Mouse (Mus musculus): ENCODE data around the gene Ppie. TPM values are rescaled to one million over a fixed set of nuclear protein-coding genes. Genes with fewer than 3 reads are reported as not detected.

Gene Ppie
- total RNA-seq (2014; fragmentation: Nextera tagmentation): 39.3 and 43.7 TPM in 2 replicates
- 70.7 and 78.8 TPM in 2 replicates for total RNA-seq (2017)
- polyA plus RNA-seq (2012): 10.3 and 17.3 TPM in 2 replicates

DNA sequence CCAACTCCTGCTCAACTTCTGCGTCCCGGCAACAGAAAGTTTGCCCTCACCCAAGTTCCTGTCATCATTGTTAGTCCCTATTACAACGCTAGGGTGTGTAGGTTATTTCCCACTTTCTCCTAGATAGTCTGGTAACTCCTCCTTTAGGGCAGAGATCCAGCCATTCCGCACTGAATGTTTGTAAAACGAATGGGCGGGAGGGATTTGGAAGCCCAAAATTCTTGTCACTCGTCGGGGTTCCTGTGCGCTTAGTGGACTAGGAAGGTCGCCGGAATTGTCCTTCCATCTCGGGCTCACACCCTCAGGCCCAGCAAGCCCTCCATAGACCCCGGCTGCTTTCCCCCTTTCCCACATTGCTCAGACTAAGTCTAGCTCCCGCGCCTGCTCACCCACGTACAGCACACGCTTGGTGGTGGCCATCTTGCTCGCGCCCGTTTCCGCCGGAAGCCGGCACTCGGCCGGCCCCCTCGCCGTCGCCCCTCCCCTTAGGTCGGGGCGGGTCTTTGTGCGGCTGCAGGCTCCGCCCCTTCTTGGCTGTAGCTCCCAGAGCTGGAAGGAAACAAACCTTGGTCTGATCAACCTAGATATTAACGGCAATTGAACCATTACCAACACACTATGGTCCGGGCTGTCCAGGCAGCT lies at the start of gene Ppie:
Gene Ppie, minus strand, starts transcription at position 439 of the 642 bp plus-strand sequence.
- Histone ChIP-seq H3K9me3 (replicated peaks) (no peaks in the 10 kb centered on the region), H3K4me3 (ENCODE audit: low read depth, low read length) (peak within 1 kb of the TSS; percentile 79), H3K27me3 (ENCODE audit: insufficient read depth, low read length) (peaks cover 2% of the 10 kb centered on the region; the same call in 1 of the 2 replicates), H3K4me1 (ENCODE audit: insufficient read depth, low read depth, low read length) (peaks cover 23% of the 10 kb centered on the region), H3K36me3 (replicated peaks) (peaks cover 33% of the 10 kb centered on the region)
- ATAC-seq (ENCODE audit: extremely low read depth, insufficient number of reproducible peaks, low FRiP score, poor library complexity, severe bottlenecking) (peak; percentile 89), DNase-seq (ENCODE audit: low spot score) (peak; percentile 89)
- TF ChIP-seq GATA2 (IDR thresholded peaks at IDR 0.05; ENCODE audit: borderline replicate concordance, low read depth, low read length) (no peak), POLR2AphosphoS5 (IDR thresholded peaks at IDR 0.05; ENCODE audit: insufficient replicate concordance, low read depth, low read length) (no peak), CTCF (IDR thresholded peaks at IDR 0.05; ENCODE audit: low read depth, low read length) (no peak), GATA1 (IDR thresholded peaks at IDR 0.05; ENCODE audit: borderline replicate concordance, low read length) (no peak)

DNA sequence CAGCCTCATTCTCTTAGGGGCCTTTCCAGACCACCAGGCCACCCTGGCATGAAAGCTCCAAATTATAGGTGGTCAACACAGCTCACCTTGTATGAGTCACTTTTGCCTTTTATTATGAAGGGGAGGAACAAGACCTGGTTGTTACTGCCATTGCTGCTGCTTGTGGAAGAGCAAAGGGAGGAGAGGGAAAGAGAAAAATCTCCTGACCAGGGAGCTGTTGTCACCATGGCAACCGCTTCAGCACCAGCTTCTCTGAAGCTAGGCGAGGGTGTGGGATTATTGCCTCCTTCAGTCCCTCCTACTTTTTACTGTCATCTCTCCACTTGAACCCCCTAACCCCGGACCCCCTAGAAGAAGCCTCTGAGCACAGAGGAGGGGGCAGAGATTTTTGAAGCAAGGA lies 45.1 kb upstream of the Ppie start:
- no peak overlapping the region for H3K4me3 ChIP-seq (ENCODE audit: low read depth, low read length)
- TF ChIP-seq GATA1 (IDR thresholded peaks at IDR 0.05; ENCODE audit: borderline replicate concordance, low read length) (no peak), CTCF (IDR thresholded peaks at IDR 0.05; ENCODE audit: low read depth, low read length) (no peak), POLR2AphosphoS5 (IDR thresholded peaks at IDR 0.05; ENCODE audit: insufficient replicate concordance, low read depth, low read length) (no peak), GATA2 (IDR thresholded peaks at IDR 0.05; ENCODE audit: borderline replicate concordance, low read depth, low read length) (no peak), TAL1 (conservative IDR thresholded peaks at IDR 0.05; ENCODE audit: low read depth, low read length) (no peak)
- H3K4me1 ChIP-seq (ENCODE audit: insufficient read depth, low read depth, low read length): no peaks in the 10 kb centered on the region
- DNase-seq (ENCODE audit: low spot score): no peak
- no peak for ATAC-seq (ENCODE audit: extremely low read depth, insufficient number of reproducible peaks, low FRiP score, poor library complexity, severe bottlenecking)
- H3K36me3 ChIP-seq (replicated peaks): no peaks in the 10 kb centered on the region
- peaks cover 39% of the 10 kb centered on the region for H3K27me3 ChIP-seq (ENCODE audit: insufficient read depth, low read length)
- H3K9me3 ChIP-seq (replicated peaks): no peaks in the 10 kb centered on the region

DNA sequence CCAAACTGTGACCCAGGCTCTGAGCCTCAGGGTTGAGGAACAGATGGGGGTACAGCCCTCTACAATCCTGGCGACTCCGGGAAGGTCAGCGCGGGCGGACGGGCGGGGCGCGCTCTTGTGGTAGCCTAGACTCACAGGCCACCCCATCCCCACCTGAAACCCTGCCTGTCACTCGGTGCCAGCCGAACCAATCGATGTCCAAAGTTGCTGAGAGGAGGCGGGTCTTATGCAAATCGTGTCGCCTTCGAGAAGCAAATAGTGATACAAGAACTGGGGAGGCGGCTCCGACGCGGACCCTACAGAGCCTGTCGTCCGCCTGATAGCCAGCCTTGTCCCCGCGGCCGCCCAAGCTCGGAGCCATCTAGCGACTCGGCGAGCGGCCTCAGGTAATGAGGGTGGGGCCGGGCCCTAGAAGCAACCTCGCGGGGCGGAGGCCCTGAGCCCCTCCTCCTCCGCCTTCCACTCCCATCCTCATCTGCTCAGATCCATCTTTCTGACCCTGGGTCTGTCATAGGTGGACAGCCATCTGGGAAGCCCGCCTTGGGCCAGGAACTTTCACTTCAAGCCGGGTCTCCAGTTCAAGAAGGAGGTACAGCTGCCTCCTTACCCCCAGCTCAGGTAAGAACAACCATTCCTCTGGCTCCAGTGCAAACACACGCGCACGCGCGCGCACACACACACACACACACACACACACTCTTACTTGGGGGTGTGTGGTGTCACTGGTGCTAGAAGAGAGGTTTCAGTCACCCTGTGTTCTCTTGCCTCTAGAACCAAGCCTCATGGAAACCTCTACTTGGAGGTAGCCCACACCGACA lies 43.7 kb upstream of the Ppie start:
- Histone ChIP-seq H3K36me3 (replicated peaks) (no peaks in the 10 kb centered on the region), H3K9me3 (replicated peaks) (no peaks in the 10 kb centered on the region), H3K4me3 (ENCODE audit: low read depth, low read length) (no peak overlapping the region), H3K4me1 (ENCODE audit: insufficient read depth, low read depth, low read length) (no peaks in the 10 kb centered on the region), H3K27me3 (ENCODE audit: insufficient read depth, low read length) (peaks cover 35% of the 10 kb centered on the region)
- no peak for TF ChIP-seq CTCF (IDR thresholded peaks at IDR 0.05; ENCODE audit: low read depth, low read length)
- no peak for TF ChIP-seq POLR2AphosphoS5 (IDR thresholded peaks at IDR 0.05; ENCODE audit: insufficient replicate concordance, low read depth, low read length)
- TF ChIP-seq GATA2 (IDR thresholded peaks at IDR 0.05; ENCODE audit: borderline replicate concordance, low read depth, low read length): no peak
- no peak for TF ChIP-seq TAL1 (conservative IDR thresholded peaks at IDR 0.05; ENCODE audit: low read depth, low read length)
- no peak for TF ChIP-seq GATA1 (IDR thresholded peaks at IDR 0.05; ENCODE audit: borderline replicate concordance, low read length)
- no peak for ATAC-seq (ENCODE audit: extremely low read depth, insufficient number of reproducible peaks, low FRiP score, poor library complexity, severe bottlenecking)
- DNase-seq (ENCODE audit: low spot score): no peak

DNA sequence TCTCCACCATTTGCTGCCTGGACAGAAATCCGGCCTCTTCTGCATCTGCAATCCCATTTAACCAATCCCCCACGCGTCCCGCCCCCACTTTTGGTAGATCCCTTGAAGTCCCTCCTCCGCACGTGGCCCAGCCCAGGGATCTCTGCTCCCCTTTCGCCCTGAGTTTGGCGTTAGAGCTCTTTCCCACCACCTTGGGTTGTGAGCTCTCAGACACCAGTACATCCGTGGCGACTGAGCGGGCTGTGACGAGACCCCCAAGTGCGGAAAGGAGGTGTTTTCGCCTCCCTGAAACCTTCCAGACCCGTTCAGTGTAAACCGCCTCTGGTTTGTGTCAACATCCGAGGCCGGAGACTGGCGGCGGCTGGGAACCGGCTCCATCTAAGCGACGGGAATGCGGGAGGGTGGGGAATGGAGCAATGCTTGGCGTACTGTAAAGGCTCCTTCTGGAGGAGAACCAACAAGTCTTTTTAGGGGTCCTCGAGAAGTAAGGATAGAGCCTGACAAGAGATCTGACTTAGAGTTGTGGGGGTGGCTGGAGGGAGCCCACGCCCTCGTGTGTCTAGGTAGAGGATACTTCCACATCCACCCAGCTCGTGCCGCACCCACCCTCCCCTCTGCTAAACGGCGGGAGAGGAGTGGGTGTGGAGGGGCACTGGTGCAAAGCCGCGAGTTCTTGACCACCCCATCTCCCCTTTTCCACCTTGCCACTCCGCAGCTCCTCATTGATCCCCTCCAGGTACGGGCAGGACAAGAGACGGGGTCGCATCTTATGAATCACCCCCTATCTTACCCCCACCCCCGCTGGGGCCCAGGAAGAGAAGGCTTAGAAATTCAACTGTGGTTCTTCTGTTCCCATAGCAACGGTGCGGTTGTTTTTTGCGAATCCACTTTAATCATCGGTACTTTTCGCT lies 42.8 kb upstream of the Ppie start, which contains the start of gene Hpcal4:
Gene Hpcal4, plus strand, starts transcription at position 900 of the 911 bp plus-strand sequence.
- no peaks in the 10 kb centered on the region for H3K9me3 ChIP-seq (replicated peaks)
- DNase-seq (ENCODE audit: low spot score) (no peak), ATAC-seq (ENCODE audit: extremely low read depth, insufficient number of reproducible peaks, low FRiP score, poor library complexity, severe bottlenecking) (no peak)
- H3K4me3 ChIP-seq (ENCODE audit: low read depth, low read length): no peak within 1 kb of the TSS
- peaks cover 35% of the 10 kb centered on the region for H3K27me3 ChIP-seq (ENCODE audit: insufficient read depth, low read length)
- H3K36me3 ChIP-seq (replicated peaks): no peaks in the 10 kb centered on the region
- TF ChIP-seq TAL1 (conservative IDR thresholded peaks at IDR 0.05; ENCODE audit: low read depth, low read length) (no peak), GATA2 (IDR thresholded peaks at IDR 0.05; ENCODE audit: borderline replicate concordance, low read depth, low read length) (no peak), GATA1 (IDR thresholded peaks at IDR 0.05; ENCODE audit: borderline replicate concordance, low read length) (no peak), CTCF (IDR thresholded peaks at IDR 0.05; ENCODE audit: low read depth, low read length) (no peak), POLR2AphosphoS5 (IDR thresholded peaks at IDR 0.05; ENCODE audit: insufficient replicate concordance, low read depth, low read length) (no peak)
- H3K4me1 ChIP-seq (ENCODE audit: insufficient read depth, low read depth, low read length): no peaks in the 10 kb centered on the region

DNA sequence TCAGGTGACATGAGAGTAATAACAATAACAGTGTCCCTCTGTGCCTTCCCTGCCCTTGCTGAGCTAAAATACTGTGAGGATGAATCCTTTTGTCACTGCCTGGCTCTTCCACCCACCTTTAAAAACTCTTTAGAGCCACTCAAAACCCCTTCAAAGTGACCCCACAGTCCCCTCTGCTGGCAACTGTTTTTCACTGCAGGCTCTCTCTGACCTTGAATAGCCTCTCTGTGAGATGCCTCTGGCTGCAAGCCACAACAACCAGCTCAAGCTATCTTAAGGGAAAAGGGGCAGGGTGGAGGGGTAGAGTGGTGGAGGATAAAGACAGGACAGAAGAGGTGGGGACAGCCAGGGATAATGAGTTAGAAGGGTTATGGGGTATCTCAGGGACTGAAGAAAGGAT lies 32.1 kb upstream of the Ppie start:
- ATAC-seq (ENCODE audit: extremely low read depth, insufficient number of reproducible peaks, low FRiP score, poor library complexity, severe bottlenecking) (no peak), DNase-seq (ENCODE audit: low spot score) (no peak)
- Histone ChIP-seq H3K4me3 (ENCODE audit: low read depth, low read length) (no peak overlapping the region), H3K4me1 (ENCODE audit: insufficient read depth, low read depth, low read length) (no peaks in the 10 kb centered on the region), H3K9me3 (replicated peaks) (no peaks in the 10 kb centered on the region), H3K36me3 (replicated peaks) (no peaks in the 10 kb centered on the region), H3K27me3 (ENCODE audit: insufficient read depth, low read length) (peaks cover 24% of the 10 kb centered on the region)
- TF ChIP-seq TAL1 (conservative IDR thresholded peaks at IDR 0.05; ENCODE audit: low read depth, low read length): no peak
- TF ChIP-seq GATA2 (IDR thresholded peaks at IDR 0.05; ENCODE audit: borderline replicate concordance, low read depth, low read length): no peak
- no peak for TF ChIP-seq GATA1 (IDR thresholded peaks at IDR 0.05; ENCODE audit: borderline replicate concordance, low read length)
- no peak for TF ChIP-seq CTCF (IDR thresholded peaks at IDR 0.05; ENCODE audit: low read depth, low read length)
- no peak for TF ChIP-seq POLR2AphosphoS5 (IDR thresholded peaks at IDR 0.05; ENCODE audit: insufficient replicate concordance, low read depth, low read length)
